Mouse (Mus musculus): ENCODE data around the gene Kank3. TPM values are rescaled to one million over a fixed set of nuclear protein-coding genes. Genes with fewer than 3 reads are reported as not detected.

Kank3 gene
- polyA plus RNA-seq, 1 experiment, result 50.7 TPM

DNA sequence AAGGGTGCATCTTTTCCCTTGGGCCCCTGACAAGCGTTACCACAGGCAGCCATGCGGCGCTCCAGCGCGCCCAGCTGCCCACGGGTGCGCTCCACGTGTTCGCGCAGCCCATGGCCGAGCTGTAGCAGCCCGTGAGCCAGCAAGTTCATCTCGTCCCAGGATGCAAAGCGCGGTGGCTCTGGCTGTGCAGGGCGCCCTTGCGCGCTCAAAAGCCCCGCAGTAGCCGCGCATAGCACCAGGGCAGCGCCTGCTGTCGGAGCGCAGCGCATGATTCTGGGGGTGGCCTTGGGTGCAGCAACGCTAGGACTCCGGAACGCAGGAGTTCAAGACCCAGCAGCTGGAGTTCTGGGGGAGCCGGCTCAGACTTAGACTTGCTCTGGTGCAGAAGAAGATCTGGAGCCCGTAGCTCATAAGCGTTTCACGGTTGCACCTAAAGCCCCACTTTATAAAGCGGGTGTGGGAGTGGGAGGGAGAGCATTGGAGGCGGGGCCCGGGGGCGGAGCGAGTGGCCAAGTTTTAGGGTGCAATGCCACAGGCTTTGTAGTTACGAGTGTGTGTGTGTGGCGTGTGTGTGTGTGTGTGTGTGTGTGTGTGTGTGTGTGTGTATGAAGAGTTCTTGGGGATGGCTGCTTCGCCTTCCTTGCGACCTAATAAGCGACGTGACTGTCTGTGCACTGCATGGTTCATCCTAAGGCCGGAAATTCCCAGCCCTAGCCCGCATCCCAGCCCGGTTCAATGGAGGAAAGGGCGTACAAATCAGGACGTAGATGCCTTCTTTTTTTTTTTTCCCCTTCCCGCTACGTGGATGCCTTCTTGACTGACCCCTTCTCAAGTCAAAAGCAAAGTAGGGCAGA lies 29.0 kb upstream of the Kank3 start, which contains the start of gene Angptl4:
TSS of gene Angptl4 (minus strand) at position 707 of the 854 bp plus-strand sequence.
- TF ChIP-seq CTCF (IDR thresholded peaks at IDR 0.05; ENCODE audit: borderline replicate concordance, extremely low read depth, insufficient read depth, insufficient read length) (no peak), POLR2A (IDR thresholded peaks at IDR 0.05; ENCODE audit: borderline replicate concordance, extremely low read depth, insufficient read depth, insufficient read length, poor library complexity, severe bottlenecking) (no peak)
- DNase-seq (ENCODE audit: low read depth), result peak; percentile 76

- TF ChIP-seq POLR2A (IDR thresholded peaks at IDR 0.05; ENCODE audit: borderline replicate concordance, extremely low read depth, insufficient read depth, insufficient read length, poor library complexity, severe bottlenecking) (no peak), CTCF (IDR thresholded peaks at IDR 0.05; ENCODE audit: borderline replicate concordance, extremely low read depth, insufficient read depth, insufficient read length) (no peak)
- no peak for DNase-seq (ENCODE audit: low read depth)
Measured at GRCm38 (mm10) chr17:33782067-33782466, 28.3 kb upstream of the Kank3 start.

DNA sequence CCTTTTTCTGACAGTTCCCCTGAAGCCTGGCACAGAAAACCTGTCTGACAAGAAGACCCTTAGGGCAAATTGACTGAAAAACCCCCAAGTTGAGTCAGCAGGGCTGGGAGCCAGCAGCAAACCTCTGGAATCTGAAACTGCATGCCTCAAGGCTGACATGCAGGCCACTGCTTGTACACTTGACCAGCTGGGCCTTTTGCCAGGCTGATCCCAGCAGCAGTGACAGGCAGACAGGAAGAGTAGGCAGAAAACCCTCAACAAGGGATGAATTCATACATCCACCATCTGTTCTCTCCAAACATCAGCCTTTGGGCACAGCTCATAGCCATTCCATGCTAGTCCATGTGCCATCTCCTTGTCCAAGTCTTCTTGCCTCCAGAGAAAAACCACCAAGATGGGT lies 26.9 kb upstream of the Kank3 start:
- DNase-seq (ENCODE audit: low read depth), result peak; percentile 47

GRCm38 (mm10) chr17:33784939-33785338 lies 25.4 kb upstream of the Kank3 start:
- no peak for DNase-seq (ENCODE audit: low read depth)
- TF ChIP-seq CTCF (IDR thresholded peaks at IDR 0.05; ENCODE audit: borderline replicate concordance, extremely low read depth, insufficient read depth, insufficient read length) (no peak), POLR2A (IDR thresholded peaks at IDR 0.05; ENCODE audit: borderline replicate concordance, extremely low read depth, insufficient read depth, insufficient read length, poor library complexity, severe bottlenecking) (no peak)

More for the DNA sequence above, 26.9 kb upstream of the Kank3 start:
- TF ChIP-seq CTCF (IDR thresholded peaks at IDR 0.05; ENCODE audit: borderline replicate concordance, extremely low read depth, insufficient read depth, insufficient read length) (no peak), POLR2A (IDR thresholded peaks at IDR 0.05; ENCODE audit: borderline replicate concordance, extremely low read depth, insufficient read depth, insufficient read length, poor library complexity, severe bottlenecking) (no peak)

DNA sequence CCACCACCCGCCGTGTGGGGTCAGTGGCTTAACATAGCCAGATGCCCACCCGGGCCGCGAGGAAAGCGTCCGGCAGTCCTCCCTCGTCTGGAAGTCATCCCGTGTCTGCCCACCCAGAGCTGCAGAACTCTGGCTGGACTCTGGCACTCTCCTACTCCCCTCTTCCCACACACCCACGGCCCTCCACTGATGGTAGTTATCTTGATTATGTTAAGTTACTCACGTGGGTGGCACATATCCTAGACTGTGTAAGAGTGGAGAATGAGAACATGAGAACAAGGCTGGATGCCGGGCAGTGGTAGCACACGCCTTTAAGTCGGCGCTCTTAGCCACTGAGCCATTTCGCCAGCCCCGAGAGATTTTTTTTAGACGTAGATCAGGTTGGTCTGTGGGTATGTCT lies 23.9 kb upstream of the Kank3 start:
- TF ChIP-seq POLR2A (IDR thresholded peaks at IDR 0.05; ENCODE audit: borderline replicate concordance, extremely low read depth, insufficient read depth, insufficient read length, poor library complexity, severe bottlenecking) (no peak), CTCF (IDR thresholded peaks at IDR 0.05; ENCODE audit: borderline replicate concordance, extremely low read depth, insufficient read depth, insufficient read length) (no peak)
- DNase-seq (ENCODE audit: low read depth), result no peak

GRCm38 (mm10) chr17:33788732-33789131 lies 21.6 kb upstream of the Kank3 start:
- TF ChIP-seq CTCF (IDR thresholded peaks at IDR 0.05; ENCODE audit: borderline replicate concordance, extremely low read depth, insufficient read depth, insufficient read length), result no peak
- TF ChIP-seq POLR2A (IDR thresholded peaks at IDR 0.05; ENCODE audit: borderline replicate concordance, extremely low read depth, insufficient read depth, insufficient read length, poor library complexity, severe bottlenecking), result no peak
- DNase-seq (ENCODE audit: low read depth), result no peak

DNA sequence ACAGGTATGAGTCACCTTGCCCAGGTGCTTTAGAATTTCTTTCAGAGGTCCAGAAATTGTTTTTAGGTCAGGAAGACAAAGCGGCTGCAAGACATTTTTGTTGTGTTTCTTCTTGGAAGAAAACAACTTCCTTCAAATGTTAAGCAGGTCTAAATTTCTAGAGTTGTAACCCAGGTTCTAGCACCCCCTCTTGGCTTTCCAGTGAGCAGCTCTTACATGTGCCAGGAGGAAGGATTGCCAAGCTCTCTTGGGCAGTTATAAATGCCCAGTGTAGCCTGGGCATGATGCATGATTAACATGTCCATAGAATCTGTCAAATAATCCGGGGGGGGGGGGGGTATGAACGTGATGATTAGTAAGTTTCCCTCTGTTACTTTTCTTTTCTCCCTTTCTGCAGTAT lies 12.0 kb upstream of the Kank3 start:
- DNase-seq (ENCODE audit: low read depth), result peak; percentile 53
- TF ChIP-seq CTCF (IDR thresholded peaks at IDR 0.05; ENCODE audit: borderline replicate concordance, extremely low read depth, insufficient read depth, insufficient read length) (peak; percentile 11; the same call in 1 of the 2 replicates), POLR2A (IDR thresholded peaks at IDR 0.05; ENCODE audit: borderline replicate concordance, extremely low read depth, insufficient read depth, insufficient read length, poor library complexity, severe bottlenecking) (no peak)

GRCm38 (mm10) chr17:33799277-33799676 lies 11.0 kb upstream of the Kank3 start:
- no peak for DNase-seq (ENCODE audit: low read depth)
- TF ChIP-seq CTCF (IDR thresholded peaks at IDR 0.05; ENCODE audit: borderline replicate concordance, extremely low read depth, insufficient read depth, insufficient read length), result no peak
- no peak for TF ChIP-seq POLR2A (IDR thresholded peaks at IDR 0.05; ENCODE audit: borderline replicate concordance, extremely low read depth, insufficient read depth, insufficient read length, poor library complexity, severe bottlenecking)

DNA sequence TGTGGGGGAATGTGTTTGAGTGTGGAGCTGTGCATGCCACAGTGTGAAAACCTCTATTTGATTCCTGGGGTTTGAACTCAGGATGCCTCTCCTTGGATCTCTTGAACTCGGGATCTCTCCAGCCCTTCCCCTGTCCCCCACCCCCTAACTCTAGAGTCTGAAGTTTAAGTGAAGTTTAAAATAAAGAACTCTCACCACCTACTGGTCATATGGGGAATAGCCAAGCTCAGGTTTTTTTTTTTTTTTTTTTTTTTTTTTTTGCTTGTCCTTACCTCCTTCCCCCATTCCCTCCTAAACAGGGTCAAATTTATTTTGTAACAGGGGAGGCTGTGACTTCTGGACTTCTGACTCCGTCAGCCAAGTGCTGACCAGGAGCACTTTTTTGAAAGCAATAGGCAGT lies 8.1 kb upstream of the Kank3 start:
- peak; percentile 45 for DNase-seq (ENCODE audit: low read depth)
- TF ChIP-seq POLR2A (IDR thresholded peaks at IDR 0.05; ENCODE audit: borderline replicate concordance, extremely low read depth, insufficient read depth, insufficient read length, poor library complexity, severe bottlenecking) (no peak), CTCF (IDR thresholded peaks at IDR 0.05; ENCODE audit: borderline replicate concordance, extremely low read depth, insufficient read depth, insufficient read length) (peak; percentile 32; the same call in 1 of the 2 replicates)

GRCm38 (mm10) chr17:33804205-33804604 lies 6.1 kb upstream of the Kank3 start:
- TF ChIP-seq POLR2A (IDR thresholded peaks at IDR 0.05; ENCODE audit: borderline replicate concordance, extremely low read depth, insufficient read depth, insufficient read length, poor library complexity, severe bottlenecking), result no peak
- no peak for TF ChIP-seq CTCF (IDR thresholded peaks at IDR 0.05; ENCODE audit: borderline replicate concordance, extremely low read depth, insufficient read depth, insufficient read length)
- DNase-seq (ENCODE audit: low read depth), result no peak

DNA sequence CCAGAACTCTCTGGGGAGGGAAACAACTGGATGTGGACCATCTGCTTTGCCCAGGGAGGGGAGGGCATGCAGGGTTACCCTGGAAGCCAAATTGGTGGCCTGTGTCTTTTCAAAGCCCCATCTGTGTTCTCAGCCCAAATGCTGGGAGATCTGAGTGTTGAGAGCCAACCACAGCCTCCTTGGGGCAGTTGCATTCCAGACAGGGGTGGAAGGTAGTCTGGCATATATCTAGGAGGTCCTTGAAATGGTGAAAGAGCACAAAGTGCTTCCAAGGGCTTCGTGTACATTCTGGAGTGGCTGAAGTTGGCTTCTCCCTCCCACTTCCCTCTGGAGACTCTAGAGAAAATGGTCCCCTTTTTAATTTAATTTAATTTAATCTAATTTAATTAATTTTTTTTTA lies 5.6 kb upstream of the Kank3 start:
- TF ChIP-seq POLR2A (IDR thresholded peaks at IDR 0.05; ENCODE audit: borderline replicate concordance, extremely low read depth, insufficient read depth, insufficient read length, poor library complexity, severe bottlenecking), result no peak
- no peak for TF ChIP-seq CTCF (IDR thresholded peaks at IDR 0.05; ENCODE audit: borderline replicate concordance, extremely low read depth, insufficient read depth, insufficient read length)

More for the DNA sequence above, 5.6 kb upstream of the Kank3 start:
- DNase-seq (ENCODE audit: low read depth), result no peak

Data from brain, embryonic 14.5 days (tissue).